Mouse (Mus musculus) monocyte, adult 59 days (primary cell): Measurements from ENCODE around the gene Shc2. TPM values are rescaled to one million over a fixed set of nuclear protein-coding genes. Genes with fewer than 3 reads are reported as not detected.

Experiments
- total RNA-seq, 2 experiments: library from RNA; stranded (reverse); gene quantifications; one replicate each; pipeline ENCODE4 v1.2.4; 2023

Shc2 gene
- not detected for total RNA-seq

GRCm38 (mm10) chr10:79637128-79638110, at the start of gene Shc2:
Gene Shc2, minus strand, starts transcription at chr10:79637918.

DNA sequence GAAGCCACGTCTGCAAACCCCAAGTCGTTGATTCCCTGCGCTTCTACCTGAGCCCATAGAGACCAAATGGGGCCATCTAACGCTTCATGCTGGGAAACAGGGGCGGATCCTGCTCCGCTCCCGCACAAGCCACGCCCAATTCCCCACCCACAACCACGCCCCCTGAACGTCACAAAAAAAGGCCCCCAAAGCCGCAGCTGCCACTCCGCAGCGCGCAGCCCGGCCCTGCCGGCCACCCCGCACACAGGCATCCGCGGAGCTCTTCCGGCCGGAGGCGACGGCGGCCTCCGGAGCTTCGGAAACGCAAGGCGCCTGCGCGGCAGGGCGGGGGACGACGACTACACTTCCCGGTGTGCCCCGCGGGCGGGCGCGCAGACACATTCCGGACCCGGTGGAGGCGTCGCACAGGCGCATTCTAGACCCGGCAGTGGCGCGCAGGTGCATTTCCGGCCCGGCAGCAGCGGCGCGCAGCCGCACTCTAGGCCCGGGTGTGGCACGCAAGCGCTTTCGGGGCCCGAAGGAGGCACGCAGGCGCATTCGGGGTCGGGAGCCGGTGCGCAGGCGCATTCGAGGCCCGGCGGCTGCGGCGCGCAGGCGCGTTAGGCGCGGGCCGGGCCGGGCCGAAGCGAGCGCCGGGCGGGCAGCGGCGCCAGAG, 44.0 kb upstream of the Shc2 start, which contains the start of gene Cdc34:
Gene Cdc34, plus strand, starts transcription at position 605 of the 655 bp plus-strand sequence.

GRCm38 (mm10) chr10:79668771-79669575, 31.3 kb upstream of the Shc2 start, which contains the start of gene Tpgs1:
Gene Tpgs1, plus strand, starts transcription at chr10:79669369.

DNA sequence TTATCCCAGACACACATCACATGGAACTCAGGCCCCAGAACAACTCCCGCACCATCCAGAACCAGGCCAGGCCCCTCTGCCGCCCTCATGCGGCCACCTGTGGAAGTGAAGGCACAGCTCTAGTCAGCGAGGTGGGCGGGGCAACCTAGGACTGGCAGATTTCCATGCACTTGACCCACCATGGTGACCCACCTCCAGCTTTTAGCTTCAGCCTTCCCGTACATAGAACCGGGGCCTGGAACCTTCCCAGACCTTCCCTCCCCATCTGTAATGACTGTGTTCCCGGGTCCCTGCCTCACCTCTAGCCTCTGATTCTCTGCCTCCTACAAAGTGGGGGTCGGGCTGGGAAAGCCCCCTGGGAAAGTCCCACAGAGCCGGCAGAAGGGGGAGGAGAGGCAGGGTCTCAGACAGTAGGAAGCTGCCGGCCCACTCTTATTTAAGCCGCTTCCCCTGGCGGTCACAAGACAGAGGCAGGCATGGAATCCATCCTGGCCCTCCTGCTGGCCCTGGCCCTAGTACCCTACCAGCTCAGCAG, 26.5 kb upstream of the Shc2 start, which contains the start of gene Madcam1:
Gene Madcam1, plus strand, starts transcription at position 429 of the 535 bp plus-strand sequence.

DNA sequence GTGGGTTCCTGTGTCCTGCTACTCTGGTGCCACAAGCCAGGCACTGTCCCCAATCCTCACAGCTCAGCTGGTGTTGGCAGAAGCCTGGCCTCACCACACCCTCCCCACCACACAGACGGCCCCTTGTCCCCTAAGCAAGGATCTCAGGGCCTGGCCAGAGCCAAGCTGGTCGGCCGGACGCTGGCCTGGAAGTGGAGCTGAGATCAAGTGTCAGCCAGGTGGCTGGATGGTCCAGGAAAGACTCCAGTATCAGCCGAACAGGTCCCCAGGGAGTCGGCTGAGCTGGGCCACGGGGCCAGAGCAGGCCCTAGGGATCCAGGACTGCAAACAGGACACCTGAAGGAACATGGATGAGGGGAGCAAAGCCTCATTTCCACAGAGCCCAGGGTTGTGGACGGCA, 8.0 kb upstream of the Shc2 start, which contains the start of gene Odf3l2:
Gene Odf3l2, minus strand, starts transcription at position 28 of the 400 bp plus-strand sequence.

GRCm38 (mm10) chr10:79613578-79614304, 24.0 kb downstream of the Shc2 start, which contains the start of gene C2cd4c:
Gene C2cd4c, minus strand, starts transcription at chr10:79614025.

GRCm38 (mm10) chr10:79587061-79587751, 50.5 kb downstream of the Shc2 start, which contains the start of gene Theg:
Gene Theg, minus strand, starts transcription at chr10:79587331.

Other genes starting within 250 kb of the Shc2 start
- gene Vmn2r83, start 169.2 kb downstream of the Shc2 start, total RNA-seq, result not detected
- 10 to 100 TPM; 11.0 to 14.6 TPM for gene Plpp2, start 104.1 kb downstream of the Shc2 start, total RNA-seq
- 10 to 100 TPM; 22.1 to 22.8 TPM for gene Mier2, start 82.7 kb downstream of the Shc2 start, total RNA-seq
- not detected for gene Theg, start 50.6 kb downstream of the Shc2 start, total RNA-seq
- gene C2cd4c, start 23.9 kb downstream of the Shc2 start, total RNA-seq, result not detected
- not detected for gene Odf3l2, start 7.8 kb upstream of the Shc2 start, total RNA-seq
- gene Madcam1, start 26.6 kb upstream of the Shc2 start, total RNA-seq, result not detected
- 10 to 100 TPM; 29.6 to 35.8 TPM for gene Tpgs1, start 31.5 kb upstream of the Shc2 start, total RNA-seq
- gene Cdc34, start 44.3 kb upstream of the Shc2 start, total RNA-seq, result 10 to 100 TPM; 64.7 to 68.6 TPM
- 1 to 10 TPM; 2.3 to 2.7 TPM for gene Gzmm, start 51.1 kb upstream of the Shc2 start, total RNA-seq
- 100 to 1,000 TPM; 153 to 156 TPM for gene Bsg, start 66.6 kb upstream of the Shc2 start, total RNA-seq
- gene Hcn2, start 78.7 kb upstream of the Shc2 start, total RNA-seq, result under 1 TPM in 1 of 2 experiments, not detected in 1; 0.16 TPM
- 10 to 100 TPM; 29.0 to 32.2 TPM for gene Polrmt, start 108.7 kb upstream of the Shc2 start, total RNA-seq
- gene Fgf22, start 117.2 kb upstream of the Shc2 start, total RNA-seq, result not detected
- gene Rnf126, start 129.0 kb upstream of the Shc2 start, total RNA-seq, result 10 to 100 TPM; 42.3 to 43.1 TPM
- 1 to 10 TPM; 1.2 to 2.2 TPM for gene Fstl3, start 139.4 kb upstream of the Shc2 start, total RNA-seq
- not detected for gene Prss57, start 153.0 kb upstream of the Shc2 start, total RNA-seq
- gene Palm, start 155.7 kb upstream of the Shc2 start, total RNA-seq, result 10 to 100 TPM; 70.2 to 73.6 TPM
- under 1 TPM in 1 of 2 experiments, not detected in 1; 0.49 TPM for gene Misp, start 183.1 kb upstream of the Shc2 start, total RNA-seq
- gene Ptbp1, start 216.5 kb upstream of the Shc2 start, total RNA-seq, result 100 to 1,000 TPM; 308 to 311 TPM
- 10 to 100 TPM in 1 of 2 experiments, 1 to 10 TPM in 1; 4.9 to 13.3 TPM for gene Prtn3, start 236.6 kb upstream of the Shc2 start, total RNA-seq
- gene Plppr3, start 236.7 kb upstream of the Shc2 start, total RNA-seq, result 1 to 10 TPM; 1.5 to 5.6 TPM
- gene Elane, start 248.3 kb upstream of the Shc2 start, total RNA-seq, result 1 to 10 TPM; 1.4 to 1.7 TPM